In the genomic region with DNA sequence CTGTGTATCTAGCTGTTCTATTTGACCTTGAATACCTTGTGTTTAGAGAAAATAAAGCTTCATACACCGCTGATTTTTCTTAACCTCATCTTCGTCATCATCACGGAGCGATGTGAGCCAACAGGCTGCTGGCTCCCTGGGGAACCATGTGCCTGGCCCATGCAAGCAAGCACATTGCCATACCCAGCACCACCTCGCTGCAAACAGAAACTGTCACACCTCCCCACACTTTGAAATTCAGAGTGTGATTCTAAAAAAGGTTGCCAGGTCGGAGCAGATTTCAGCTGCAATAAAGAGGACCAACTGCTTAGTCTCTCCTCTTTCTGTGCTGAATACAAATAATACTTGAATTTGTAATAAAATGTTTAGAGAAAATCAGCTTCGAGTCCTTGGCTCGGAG, we compare ENCODE assay signal across 16 mouse cellular contexts.
"Had no signal": no experiment of that assay in that cellular context is flagged by ENCODE, and none has a peak within 500 bp of the region (broad histone marks: within the 10 kb centered on the region; RNA-seq: fewer than 3 reads in every experiment).

No protein-coding gene starts in this region.

- H3K4me3 ChIP-seq: intestine, embryonic 15.5 days; layer of hippocampus, adult 2 months; limb, embryonic 15.5 days; liver, embryonic 12.5 days; midbrain, embryonic 10.5 days; myocyte; neural tube, embryonic 15.5 days had no signal

- H3K27ac ChIP-seq: intestine, embryonic 15.5 days; layer of hippocampus, adult 2 months; limb, embryonic 15.5 days; liver, embryonic 12.5 days; midbrain, embryonic 10.5 days; neural tube, embryonic 15.5 days had no signal

- DNase-seq: kidney, adult 18-20 months; kidney, postnatal 10 days; kidney, postnatal 4 days; lung, embryonic 14.5 days; lung, postnatal 10 days; lung, postnatal 4 days; midbrain, embryonic 14.5 days; thymus, adult 2 months; thymus, postnatal 36 days had no signal
